Mouse (Mus musculus) midbrain, embryonic 16.5 days (tissue): ENCODE results near the gene Gm45837. TPM values are rescaled to one million over a fixed set of nuclear protein-coding genes. Genes with fewer than 3 reads are reported as not detected.

Source experiments
- ATAC-seq: fragments of 200-750 bp; cut with Nextera tagmentation; 2 replicates; pipeline ENCODE4 v1.8.0; 2017; ENCODE audit warnings: moderate TSS enrichment
- H3K27ac ChIP-seq: fragments of 300-500 bp; sonication (generic); 2 replicates; pipeline ENCODE4 v1.5.1; 2014; ENCODE audit warnings: mild to moderate bottlenecking, low read length, mixed read lengths
- H3K27me3 ChIP-seq: fragments of 300-500 bp; sonication (generic); 2 replicates; pipeline ENCODE4 v1.6.1; 2014; ENCODE audit warnings: low read depth, low read length, mixed read lengths; ENCODE audit not compliant: control insufficient read depth, insufficient read depth
- H3K36me3 ChIP-seq: fragments of 300-500 bp; sonication (generic); 2 replicates; pipeline ENCODE4 v1.6.1; 2014; ENCODE audit warnings: mild to moderate bottlenecking, low read length, moderate library complexity, mixed read lengths; ENCODE audit not compliant: control insufficient read depth, insufficient read depth
- H3K4me1 ChIP-seq: fragments of 300-500 bp; sonication (generic); 2 replicates; pipeline ENCODE4 v1.6.1; 2014; ENCODE audit warnings: mild to moderate bottlenecking, low read length, mixed read lengths; ENCODE audit not compliant: control insufficient read depth, insufficient read depth
- H3K4me2 ChIP-seq: fragments of 300-500 bp; sonication (generic); 2 replicates; pipeline ENCODE4 v1.6.1; 2014; ENCODE audit warnings: mild to moderate bottlenecking, low read length, mixed read lengths
- H3K4me3 ChIP-seq: fragments of 300-500 bp; sonication (generic); 2 replicates; pipeline ENCODE4 v1.5.1; 2014; ENCODE audit warnings: low read depth, mild to moderate bottlenecking, low read length, moderate library complexity, mixed read lengths
- H3K9ac ChIP-seq: fragments of 300-500 bp; sonication (generic); 2 replicates; pipeline ENCODE4 v1.6.1; 2014; ENCODE audit warnings: low read depth, low read length, mixed read lengths
- H3K9me3 ChIP-seq: fragments of 300-500 bp; sonication (generic); replicated peaks from 2 replicates; pipeline ENCODE4 v1.6.1; 2014; ENCODE audit warnings: mild to moderate bottlenecking, low read length, mixed read lengths; ENCODE audit not compliant: control insufficient read depth, poor library complexity, severe bottlenecking
- WGBS: fragments of 180-500 bp; shearing (Covaris S2); extraction: QIAGEN DNeasy Blood & Tissue Kit; methylation state at CpG from one replicate; pipeline ENCODE4 v1.1.7; 2014; 5-methylcytosine and 5-hydroxymethylcytosine counted together
- polyA plus RNA-seq: library from polyadenylated mRNA; unstranded; fragments of >200 nt; fragmentation: Nextera tagmentation; extraction: Ambion mirVana; gene quantifications from 2 replicates; pipeline ENCODE4 v1.2.1, GENCODE M21; 2015

Gene Gm45837
- polyA plus RNA-seq, 1 experiment from 2014 or later: 0.69 TPM

DNA sequence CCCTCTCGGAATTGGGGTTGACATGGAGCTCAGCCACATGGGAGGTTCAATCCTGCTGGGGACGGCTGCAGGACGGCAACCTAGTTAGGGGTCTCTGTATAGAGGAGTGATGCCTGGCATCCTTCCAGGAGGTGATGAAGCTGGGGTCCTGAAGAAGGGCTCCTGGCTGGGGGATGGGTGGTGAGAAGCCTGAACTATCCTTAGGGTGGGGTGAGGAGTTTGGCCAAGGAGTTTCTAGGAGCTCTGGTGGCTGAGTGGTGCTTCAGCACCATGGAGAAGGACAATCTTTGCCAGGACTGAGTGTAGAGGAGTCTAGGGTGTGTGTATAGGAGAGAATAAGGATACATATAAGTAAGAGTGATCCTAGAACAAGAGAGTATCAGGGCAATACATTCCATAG lies 11.4 kb downstream of the Gm45837 start:
- H3K4me3 ChIP-seq: peak overlapping the region; percentile 38
- no peak overlapping the region for H3K27ac ChIP-seq
- H3K27me3 ChIP-seq: no peaks in the 10 kb centered on the region
- no peaks in the 10 kb centered on the region for H3K9me3 ChIP-seq
- peak; percentile 18; the same call in 1 of the 2 replicates for ATAC-seq
- H3K4me1 ChIP-seq: peaks cover 25% of the 10 kb centered on the region
- peak overlapping the region; percentile 55 for H3K4me2 ChIP-seq
- 9% methylated on average over 3 of the region's 3 CpGs for WGBS
- H3K9ac ChIP-seq: peak overlapping the region; percentile 60
- H3K36me3 ChIP-seq: no peaks in the 10 kb centered on the region

DNA sequence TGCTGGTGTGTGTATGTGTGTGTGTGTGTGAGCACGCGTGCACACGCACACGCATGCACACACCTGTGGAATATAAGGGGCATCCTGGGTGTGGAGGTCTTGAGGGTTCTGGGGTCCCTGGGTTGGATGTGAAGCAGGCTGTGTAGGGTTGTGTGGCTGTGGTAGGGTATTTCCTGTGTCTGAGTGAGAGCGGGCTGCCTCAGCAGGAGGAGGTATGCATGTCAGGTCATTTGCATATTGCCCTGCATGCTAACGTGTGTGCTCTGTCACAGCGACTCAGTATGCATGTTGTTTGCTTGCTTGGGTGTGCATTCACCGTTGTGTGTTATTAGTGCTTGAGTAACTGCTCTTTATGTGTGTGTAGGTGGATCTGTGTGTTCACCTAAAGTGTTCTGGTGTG lies 12.0 kb downstream of the Gm45837 start:
- no peak for ATAC-seq
- Histone ChIP-seq H3K4me1 (peaks cover 28% of the 10 kb centered on the region), H3K27me3 (no peaks in the 10 kb centered on the region), H3K9me3 (no peaks in the 10 kb centered on the region), H3K36me3 (no peaks in the 10 kb centered on the region), H3K9ac (no peak overlapping the region), H3K4me3 (peak overlapping the region; percentile 38; the same call in 1 of the 2 replicates), H3K27ac (no peak overlapping the region), H3K4me2 (peak overlapping the region; percentile 55)
- 73% methylated on average over 8 of the region's 8 CpGs for WGBS

DNA sequence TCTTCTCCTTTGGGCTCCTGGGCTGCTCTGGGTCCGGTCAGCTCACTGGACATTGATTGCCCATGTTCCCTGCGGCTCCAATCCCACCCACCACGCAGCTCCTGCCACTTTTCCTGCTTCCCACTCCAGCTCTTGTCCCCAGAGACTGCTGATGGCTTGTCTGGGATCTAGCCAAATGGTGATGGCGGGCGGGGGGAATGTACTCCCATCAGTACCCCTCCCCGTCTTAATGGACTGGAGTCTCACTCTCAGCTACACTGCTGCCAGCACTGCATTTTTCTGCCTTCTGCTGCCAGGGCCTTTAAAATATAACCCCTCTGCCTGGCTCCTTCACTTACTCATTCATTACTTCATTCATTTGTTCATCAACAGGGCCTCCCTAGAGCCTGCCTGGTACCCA lies 13.3 kb downstream of the Gm45837 start:
- Histone ChIP-seq H3K9ac (no peak overlapping the region), H3K9me3 (no peaks in the 10 kb centered on the region), H3K4me1 (peaks cover 28% of the 10 kb centered on the region), H3K36me3 (no peaks in the 10 kb centered on the region), H3K4me3 (no peak overlapping the region), H3K27ac (no peak overlapping the region), H3K4me2 (peak overlapping the region; percentile 9; the same call in 1 of the 2 replicates), H3K27me3 (no peaks in the 10 kb centered on the region)
- ATAC-seq: no peak
- WGBS: 69% methylated on average over 6 of the region's 6 CpGs

DNA sequence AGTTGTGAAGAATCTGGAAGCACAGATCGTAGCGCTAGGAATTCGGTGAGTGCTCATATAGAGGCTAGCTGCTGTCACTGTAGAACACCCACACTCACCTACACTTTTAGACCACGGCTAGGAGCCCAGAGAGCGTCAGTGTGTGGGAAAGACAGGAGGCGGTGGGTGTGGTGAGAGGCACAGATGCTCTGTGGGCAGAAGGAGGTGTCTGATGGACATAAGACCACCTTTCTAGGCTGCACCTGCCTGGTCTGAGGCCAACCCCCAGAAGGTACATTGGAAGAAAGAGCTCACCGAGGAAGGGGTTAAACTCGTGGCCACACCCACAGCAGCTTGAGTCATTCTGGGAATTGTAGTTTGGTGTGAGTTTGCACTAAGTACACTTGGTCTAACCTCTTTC lies 16.0 kb downstream of the Gm45837 start:
- H3K36me3 ChIP-seq: no peaks in the 10 kb centered on the region
- H3K4me1 ChIP-seq: peaks cover 17% of the 10 kb centered on the region
- H3K27me3 ChIP-seq: no peaks in the 10 kb centered on the region
- ATAC-seq: peak; percentile 20
- H3K9me3 ChIP-seq: no peaks in the 10 kb centered on the region
- H3K4me3 ChIP-seq: no peak overlapping the region
- H3K27ac ChIP-seq: no peak overlapping the region
- no peak overlapping the region for H3K9ac ChIP-seq
- peak overlapping the region; percentile 19 for H3K4me2 ChIP-seq
- 76% methylated on average over 8 of the region's 8 CpGs for WGBS

DNA sequence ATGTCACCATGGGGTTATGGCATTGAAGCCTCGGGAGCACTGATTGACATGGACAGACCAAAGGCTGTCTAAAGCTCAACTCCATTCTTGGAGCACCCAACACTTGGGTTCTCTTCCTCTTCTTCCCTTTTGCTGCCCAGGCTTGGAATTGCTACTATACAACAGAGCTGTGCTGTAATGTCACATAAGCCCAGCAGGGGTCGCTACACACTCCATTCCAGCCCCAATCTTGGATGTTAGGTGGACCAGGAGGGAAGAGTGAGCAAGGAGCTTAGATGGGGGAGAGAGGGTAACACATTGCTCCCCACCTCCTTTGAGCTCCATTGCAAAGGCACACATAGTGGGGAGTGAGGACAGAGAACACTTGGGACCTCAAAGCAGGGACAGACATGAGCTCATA lies 17.1 kb downstream of the Gm45837 start:
- H3K27ac ChIP-seq: no peak overlapping the region
- no peak overlapping the region for H3K9ac ChIP-seq
- no peaks in the 10 kb centered on the region for H3K9me3 ChIP-seq
- no peaks in the 10 kb centered on the region for H3K27me3 ChIP-seq
- WGBS: 21% methylated on average over 2 of the region's 2 CpGs
- H3K4me2 ChIP-seq: no peak overlapping the region
- no peak overlapping the region for H3K4me3 ChIP-seq
- H3K4me1 ChIP-seq: peaks cover 13% of the 10 kb centered on the region
- ATAC-seq: no peak
- H3K36me3 ChIP-seq: no peaks in the 10 kb centered on the region

DNA sequence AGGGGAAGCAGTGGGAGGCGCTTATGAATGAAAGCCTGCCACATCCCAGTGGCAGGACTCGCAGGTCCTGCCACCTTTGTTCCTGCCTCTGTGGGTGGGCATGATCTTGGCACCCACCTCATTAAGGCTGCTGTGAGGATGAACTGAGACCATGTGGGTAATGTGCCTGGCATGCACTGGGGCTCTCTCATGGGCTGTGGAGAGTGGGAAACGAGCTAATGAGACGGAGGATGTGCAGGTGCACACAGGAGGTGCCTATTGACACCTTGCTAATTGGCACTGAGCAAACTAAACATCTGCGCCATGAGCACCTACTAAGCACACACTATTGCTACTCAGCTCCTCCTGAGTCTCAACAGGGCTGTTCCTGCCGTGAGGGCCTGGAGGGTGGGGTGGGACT lies 24.4 kb downstream of the Gm45837 start:
- Histone ChIP-seq H3K4me2 (no peak overlapping the region), H3K9ac (no peak overlapping the region), H3K4me3 (no peak overlapping the region), H3K27me3 (no peaks in the 10 kb centered on the region), H3K36me3 (no peaks in the 10 kb centered on the region), H3K9me3 (no peaks in the 10 kb centered on the region), H3K27ac (no peak overlapping the region), H3K4me1 (no peaks in the 10 kb centered on the region)
- no peak for ATAC-seq
- 44% methylated on average over 6 of the region's 6 CpGs for WGBS

DNA sequence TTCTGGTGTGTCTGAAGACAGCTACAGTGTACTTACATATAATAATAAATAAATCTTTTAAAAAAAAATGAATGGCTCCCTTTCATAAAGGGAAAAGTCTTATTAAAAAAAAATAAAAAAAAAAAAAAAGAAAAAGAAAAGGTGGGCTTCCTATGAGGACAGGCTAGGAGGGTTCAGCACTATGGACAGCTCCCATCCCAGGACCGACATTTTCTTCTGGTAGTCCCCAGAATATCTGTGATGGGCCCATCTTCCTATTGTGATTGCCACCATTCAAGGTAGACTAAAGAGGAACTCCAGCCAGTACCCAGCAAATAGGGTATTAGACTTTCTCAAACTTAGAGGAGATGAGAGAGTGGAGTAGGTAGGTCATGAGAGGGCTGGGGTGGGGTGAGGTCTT lies 27.2 kb downstream of the Gm45837 start:
- H3K4me3 ChIP-seq: no peak overlapping the region
- H3K27me3 ChIP-seq: no peaks in the 10 kb centered on the region
- H3K4me1 ChIP-seq: no peaks in the 10 kb centered on the region
- H3K9ac ChIP-seq: no peak overlapping the region
- no peak overlapping the region for H3K4me2 ChIP-seq
- H3K36me3 ChIP-seq: no peaks in the 10 kb centered on the region
- H3K27ac ChIP-seq: no peak overlapping the region
- WGBS: 15% methylated on average over 1 of the region's 1 CpGs
- no peak for ATAC-seq
- no peaks in the 10 kb centered on the region for H3K9me3 ChIP-seq

DNA sequence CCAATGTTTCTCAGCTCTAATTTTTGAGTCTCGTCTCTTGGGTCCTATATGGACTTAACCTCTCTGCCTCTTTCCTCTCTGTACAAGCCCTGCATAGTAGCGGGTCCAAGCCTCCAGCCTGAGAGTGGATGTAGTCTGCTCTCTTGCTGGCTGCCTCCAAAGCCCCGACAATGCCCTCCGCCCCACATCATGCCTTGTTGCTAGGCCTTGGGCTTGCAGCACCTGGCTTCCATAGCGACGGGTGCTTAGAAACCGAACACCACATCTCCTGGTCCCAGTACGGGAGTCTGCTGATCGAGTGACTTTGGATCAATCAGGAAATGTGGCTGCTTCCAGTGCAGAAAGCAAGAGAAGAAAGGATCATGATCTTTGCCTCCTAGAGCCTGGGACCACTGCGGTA lies 32.4 kb downstream of the Gm45837 start:
- 0 out of 2 replicates have a peak, but pooled peaks have one; percentile 53 for ATAC-seq
- no peak overlapping the region for H3K27ac ChIP-seq
- 50% methylated on average over 10 of the region's 10 CpGs for WGBS
- no peak overlapping the region for H3K9ac ChIP-seq
- no peaks in the 10 kb centered on the region for H3K36me3 ChIP-seq
- no peaks in the 10 kb centered on the region for H3K9me3 ChIP-seq
- H3K4me2 ChIP-seq: no peak overlapping the region
- no peaks in the 10 kb centered on the region for H3K4me1 ChIP-seq
- H3K4me3 ChIP-seq: no peak overlapping the region
- no peaks in the 10 kb centered on the region for H3K27me3 ChIP-seq

DNA sequence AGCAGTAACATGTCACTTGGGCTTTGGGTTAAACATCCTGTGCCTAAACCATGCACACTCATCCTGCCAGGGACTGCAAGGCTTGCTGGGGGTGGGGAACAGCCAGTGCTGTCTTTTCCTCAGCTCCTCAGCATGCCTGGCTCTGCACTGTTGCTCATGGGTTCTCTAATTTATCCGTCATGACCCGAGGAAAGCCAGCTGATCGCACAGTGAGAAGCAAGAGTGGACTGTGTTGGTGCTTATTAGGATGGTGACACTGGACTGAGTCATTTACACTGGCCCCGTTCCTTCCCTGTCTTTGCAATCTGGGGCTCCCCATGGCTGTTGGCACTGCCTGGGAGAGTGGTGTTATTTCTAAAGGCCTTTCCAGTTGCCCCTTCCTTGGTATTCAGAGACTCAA lies 33.5 kb downstream of the Gm45837 start:
- Histone ChIP-seq H3K27ac (no peak overlapping the region), H3K9me3 (no peaks in the 10 kb centered on the region), H3K36me3 (no peaks in the 10 kb centered on the region), H3K9ac (no peak overlapping the region), H3K27me3 (no peaks in the 10 kb centered on the region), H3K4me1 (no peaks in the 10 kb centered on the region), H3K4me2 (no peak overlapping the region), H3K4me3 (no peak overlapping the region)
- 75% methylated on average over 4 of the region's 4 CpGs for WGBS
- no peak for ATAC-seq
